Mouse (Mus musculus): ENCODE results near the gene Slc22a4. TPM values are rescaled to one million over a fixed set of nuclear protein-coding genes. Genes with fewer than 3 reads are reported as not detected.
"Not testable (repeated sequence)": the region's sequence is repeated elsewhere in the genome, so short reads cannot be mapped to it uniquely, and the experiment has no call there.

Slc22a4 gene
- total RNA-seq, 2 experiments from 2014 or later = 5.0 to 5.7 TPM

GRCm38 (mm10) chr11:53958176-53958575 lies 69.7 kb downstream of the Slc22a4 start:
- DNase-seq (ENCODE audit: low spot score); intact Hi-C loops (cut with DNase I): not testable (repeated sequence)

GRCm38 (mm10) chr11:53956636-53957035 lies 71.3 kb downstream of the Slc22a4 start:
- intact Hi-C loops (cut with DNase I) = no loop called here
- DNase-seq (ENCODE audit: low spot score) = no peak

GRCm38 (mm10) chr11:53954653-53955052 lies 73.2 kb downstream of the Slc22a4 start:
- intact Hi-C loops (cut with DNase I) = no loop called here
- no peak for DNase-seq (ENCODE audit: low spot score)

- intact Hi-C loops (cut with DNase I); DNase-seq (ENCODE audit: low spot score): not testable (repeated sequence)
These were observed 77.8 kb downstream of the Slc22a4 start for GRCm38 (mm10) chr11:53950133-53950532.

Other genes starting within 250 kb of the Slc22a4 start
- gene Gm12216, start 168.8 kb downstream of the Slc22a4 start, total RNA-seq (2021) = 1 to 10 TPM; 1.3 to 1.7 TPM
- 10 to 100 TPM; 21.9 to 25.9 TPM for gene Slc22a5, start 136.4 kb downstream of the Slc22a4 start, total RNA-seq (2021)
- 1 to 10 TPM; 1.5 to 1.9 TPM for gene Slc22a21, start 47.8 kb downstream of the Slc22a4 start, total RNA-seq (2021)
- gene Pdlim4, start 40.9 kb upstream of the Slc22a4 start, total RNA-seq (2021) = 10 to 100 TPM; 34.4 to 42.1 TPM
- gene P4ha2, start 72.0 kb upstream of the Slc22a4 start, total RNA-seq (2021) = 10 to 100 TPM; 56.6 to 61.7 TPM
- gene Csf2, start 221.6 kb upstream of the Slc22a4 start, total RNA-seq (2021) = not detected
- gene Il3, start 239.2 kb upstream of the Slc22a4 start, total RNA-seq (2021) = not detected

All from heart, postnatal 25 days (tissue).